Mouse (Mus musculus) thymus, postnatal 0 days (tissue): ENCODE data around the gene Gabra4. TPM values are rescaled to one million over a fixed set of nuclear protein-coding genes. Genes with fewer than 3 reads are reported as not detected.
"Not testable (repeated sequence)": the region's sequence is repeated elsewhere in the genome, so short reads cannot be mapped to it uniquely, and the experiment has no call there.

Experiments used
- DNase-seq: peaks from one replicate; pipeline ENCODE4 v3.0.0-alpha.2; 2015; ENCODE audit warnings: low spot score
- polyA plus RNA-seq: library from polyadenylated mRNA; unstranded; fragments of >200 nt; fragmentation: Nextera tagmentation; extraction: Ambion mirVana; gene quantifications from 2 replicates; pipeline ENCODE4 v1.2.1, GENCODE M21; 2015

The Gabra4 gene
- polyA plus RNA-seq, 1 experiment from 2014 or later: 0.07 TPM

- DNase-seq: not testable (repeated sequence)
These were observed 132.6 kb downstream of the Gabra4 start for GRCm38 (mm10) chr5:71525486-71525885.

Other genes starting within 250 kb of the Gabra4 start
- gene Cox7b2, start 110.1 kb downstream of the Gabra4 start, polyA plus RNA-seq: not detected in 2 replicates
- 0.03 and 0.22 TPM in 2 replicates for gene Gabrb1, start 195 bp downstream of the Gabra4 start, polyA plus RNA-seq